ENCODE assay signal across 20 mouse cellular contexts in the genomic region with DNA sequence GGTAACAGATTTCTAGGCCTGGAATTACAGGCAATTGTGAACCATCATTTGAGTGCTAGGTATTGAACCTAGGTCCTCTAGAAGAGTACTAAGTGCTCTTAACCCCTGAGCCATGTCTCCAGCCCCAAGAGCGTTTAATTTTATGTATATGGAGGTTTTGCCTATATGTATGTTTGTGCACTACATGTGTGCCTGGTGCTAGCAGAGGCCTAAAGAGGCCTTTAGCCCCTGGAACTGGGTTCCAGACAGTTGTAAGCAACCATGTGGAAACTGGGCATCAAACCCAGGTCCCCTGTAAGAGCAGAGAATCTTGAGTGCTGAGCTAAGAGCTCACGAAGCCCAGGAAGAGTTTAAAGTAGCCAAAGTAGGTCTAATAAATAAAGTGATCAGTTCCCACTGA. TPM values are rescaled to one million over a fixed set of nuclear protein-coding genes. Genes with fewer than 3 reads are reported as not detected.
DNase-seq lines count a peak whose midpoint lies in the region; ATAC-seq and TF ChIP-seq lines count a peak whose summit lies in the region.
"Had no signal": no experiment of that assay in that cellular context is flagged by ENCODE, and none has a peak within 500 bp of the region (broad histone marks: within the 10 kb centered on the region; RNA-seq: fewer than 3 reads in every experiment).

No protein-coding gene starts in this region.

- no peak for TF ChIP-seq CTCF in liver, postnatal 0 days (IDR thresholded peaks at IDR 0.05; ENCODE audit: low read depth)
- no peak for TF ChIP-seq CTCF in liver, embryonic 14.5 days (IDR thresholded peaks at IDR 0.05; ENCODE audit: low read depth)

- H3K27me3 ChIP-seq in heart, embryonic 13.5 days (replicated peaks): no peaks in the 10 kb centered on the region
- H3K27me3 ChIP-seq in liver, embryonic 12.5 days (replicated peaks): no peaks in the 10 kb centered on the region
- no peaks in the 10 kb centered on the region for H3K27me3 ChIP-seq in liver, postnatal 0 days (ENCODE audit: insufficient read depth, low read length)
- no peaks in the 10 kb centered on the region for H3K27me3 ChIP-seq in embryonic facial prominence, embryonic 10.5 days (replicated peaks; ENCODE audit: low read depth, poor library complexity, severe bottlenecking)
- H3K27me3 ChIP-seq in liver, embryonic 14.5 days (ENCODE audit: control insufficient read depth, insufficient read depth, low read length): no peaks in the 10 kb centered on the region
- H3K27me3 ChIP-seq: liver, embryonic 15.5 days had no signal

- no peak overlapping the region for H3K27ac ChIP-seq in heart, embryonic 13.5 days (replicated peaks)
- no peak overlapping the region for H3K27ac ChIP-seq in liver, embryonic 12.5 days
- no peak overlapping the region for H3K27ac ChIP-seq in liver, postnatal 0 days (ENCODE audit: low read depth)
- no peak overlapping the region for H3K27ac ChIP-seq in embryonic facial prominence, embryonic 10.5 days (replicated peaks)
- no peak overlapping the region for H3K27ac ChIP-seq in liver, embryonic 14.5 days
- H3K27ac ChIP-seq: liver, embryonic 15.5 days had no signal

- H3K4me1 ChIP-seq in heart, embryonic 13.5 days: peaks cover 31% of the 10 kb centered on the region
- H3K4me1 ChIP-seq in liver, embryonic 12.5 days: peaks cover 26% of the 10 kb centered on the region
- H3K4me1 ChIP-seq in liver, postnatal 0 days (ENCODE audit: insufficient read depth): peaks cover 16% of the 10 kb centered on the region
- H3K4me1 ChIP-seq in embryonic facial prominence, embryonic 10.5 days: peaks cover 20% of the 10 kb centered on the region
- peaks cover 12 to 18% of the 10 kb centered on the region in 2 experiments for H3K4me1 ChIP-seq in liver, embryonic 14.5 days (replicated peaks; ENCODE audit: control insufficient read depth in 2 of 2, insufficient read depth in 2 of 2, low read length in 1 of 2)

- no peak for TF ChIP-seq EP300 in liver, postnatal 0 days (IDR thresholded peaks at IDR 0.05; ENCODE audit: low read depth)
- no peak for TF ChIP-seq EP300 in liver, embryonic 14.5 days (IDR thresholded peaks at IDR 0.05; ENCODE audit: low read depth)

- no peak overlapping the region for H3K4me3 ChIP-seq in heart, embryonic 13.5 days
- peak overlapping the region; percentile 94; the same call in 1 of the 2 replicates for H3K4me3 ChIP-seq in liver, embryonic 12.5 days
- no peak overlapping the region for H3K4me3 ChIP-seq in liver, postnatal 0 days (ENCODE audit: low read depth, low read length)
- H3K4me3 ChIP-seq in embryonic facial prominence, embryonic 10.5 days: peak overlapping the region; percentile 97; the same call in 1 of the 2 replicates
- H3K4me3 ChIP-seq in liver, embryonic 14.5 days (ENCODE audit: insufficient read depth in 1 of 2, low read depth in 2 of 2, low read length in 2 of 2): no peak overlapping the region

- H3K4me2 ChIP-seq in heart, embryonic 13.5 days: 0 out of 2 replicates have a peak overlapping the region, but pooled peaks have one; percentile 5
- H3K4me2 ChIP-seq in liver, embryonic 12.5 days: no peak overlapping the region
- no peak overlapping the region for H3K4me2 ChIP-seq in liver, postnatal 0 days (ENCODE audit: low read depth, low read length)
- H3K4me2 ChIP-seq in liver, embryonic 14.5 days (ENCODE audit: low read depth): peak overlapping the region; percentile 83; the same call in 1 of the 2 replicates

- WGBS in heart, embryonic 13.5 days: 88% methylated on average over 2 of the region's 2 CpGs
- 82% methylated on average over 2 of the region's 2 CpGs for WGBS in liver, embryonic 12.5 days (ENCODE audit: insufficient replicate concordance)
- WGBS in liver, postnatal 0 days (ENCODE audit: insufficient replicate concordance): 90% methylated on average over 2 of the region's 2 CpGs
- WGBS in embryonic facial prominence, embryonic 10.5 days: 95% methylated on average over 2 of the region's 2 CpGs
- 84% methylated on average over 2 of the region's 2 CpGs for WGBS in liver, embryonic 14.5 days (ENCODE audit: insufficient replicate concordance)

- peaks cover 33% of the 10 kb centered on the region for H3K36me3 ChIP-seq in heart, embryonic 13.5 days
- peaks cover 33% of the 10 kb centered on the region for H3K36me3 ChIP-seq in liver, embryonic 12.5 days
- H3K36me3 ChIP-seq in liver, postnatal 0 days (replicated peaks; ENCODE audit: insufficient read depth, low read length): peaks cover 15% of the 10 kb centered on the region
- H3K36me3 ChIP-seq in embryonic facial prominence, embryonic 10.5 days (replicated peaks): peaks cover 46% of the 10 kb centered on the region
- peaks cover 3% of the 10 kb centered on the region; the same call in 1 of the 2 replicates for H3K36me3 ChIP-seq in liver, embryonic 14.5 days (replicated peaks; ENCODE audit: control insufficient read depth, insufficient read depth, low read depth)

- H3K9me3 ChIP-seq in heart, embryonic 13.5 days: no peaks in the 10 kb centered on the region
- H3K9me3 ChIP-seq in liver, embryonic 12.5 days (replicated peaks): no peaks in the 10 kb centered on the region
- H3K9me3 ChIP-seq in liver, postnatal 0 days (ENCODE audit: low read length): no peaks in the 10 kb centered on the region
- no peaks in the 10 kb centered on the region for H3K9me3 ChIP-seq in embryonic facial prominence, embryonic 10.5 days
- no peaks in the 10 kb centered on the region for H3K9me3 ChIP-seq in liver, embryonic 14.5 days (ENCODE audit: control insufficient read depth, low read length)
- H3K9me3 ChIP-seq: G1E; liver, embryonic 15.5 days had no signal

- no peak overlapping the region; the same call in 1 of the 2 replicates for H3K9ac ChIP-seq in heart, embryonic 13.5 days
- H3K9ac ChIP-seq in liver, embryonic 12.5 days: no peak overlapping the region
- H3K9ac ChIP-seq in liver, postnatal 0 days (replicated peaks): no peak overlapping the region
- no peak overlapping the region for H3K9ac ChIP-seq in liver, embryonic 14.5 days (replicated peaks)
- H3K9ac ChIP-seq: liver, embryonic 15.5 days had no signal

- DNase-seq in heart, adult 18-20 months: no peak
- DNase-seq in liver, postnatal 0 days: no peak
- DNase-seq in embryonic facial prominence, embryonic 10.5 days (ENCODE audit: low spot score): no peak
- DNase-seq in liver, embryonic 14.5 days (ENCODE audit: low read depth in 3 of 3, low spot score in 3 of 3): no peak
- no peak for DNase-seq in frontal cortex, adult 2 months (ENCODE audit: extremely low spot score in 1 of 2, low spot score in 1 of 2)
- no peak for DNase-seq in layer of hippocampus, postnatal 14 days (ENCODE audit: low spot score in 2 of 2)
- DNase-seq: B cell, adult 2 months; gastrocnemius, postnatal 36 days; kidney, postnatal 10 days; lung, postnatal 36 days; thymus, postnatal 14 days had no signal

- no peak for ATAC-seq in heart, embryonic 13.5 days (ENCODE audit: extremely low read depth, insufficient number of reproducible peaks, low FRiP score, low TSS enrichment)
- no peak for ATAC-seq in liver, embryonic 12.5 days
- no peak for ATAC-seq in liver, postnatal 0 days
- no peak for ATAC-seq in liver, embryonic 14.5 days (ENCODE audit: insufficient read depth)
- ATAC-seq: inflammation-experienced regulatory T-cells, adult 6 months had no signal

RNA-seq across cellular contexts. Expression of gene Parl, which starts 2.1 kb away (rescaled TPM):
- polyA plus RNA-seq in heart, embryonic 13.5 days (2015; fragmentation: Nextera tagmentation; extraction: Ambion mirVana): 64.3 and 73.6 TPM in 2 replicates
- total RNA-seq in heart, adult 18-20 months (2021): 10 to 100 TPM; 84.3 to 91.6 TPM
- polyA plus RNA-seq in liver, embryonic 12.5 days (2016; fragmentation: Nextera tagmentation; extraction: Ambion mirVana): 62.1 and 63.7 TPM in 2 replicates
- 51.7 and 54.9 TPM in 2 replicates for polyA plus RNA-seq in liver, postnatal 0 days (2015; fragmentation: Nextera tagmentation; extraction: Ambion mirVana)
- 128 and 135 TPM in 2 replicates for polyA plus RNA-seq in embryonic facial prominence, embryonic 10.5 days (2016; fragmentation: Nextera tagmentation; extraction: Ambion mirVana)
- 19.0 and 20.7 TPM in 2 replicates for polyA plus RNA-seq in liver, embryonic 14.5 days (2012; rRNA removed)
- 41.3 and 41.6 TPM in 2 replicates for polyA plus RNA-seq in liver, embryonic 14.5 days (2014; fragmentation: Nextera tagmentation; extraction: Ambion mirVana)
- 57.7 and 60.0 TPM in 2 replicates for polyA plus RNA-seq in frontal cortex, adult 2 months (2012; rRNA removed)
- total RNA-seq in layer of hippocampus, postnatal 14 days (2021): 10 to 100 TPM; 57.8 to 67.6 TPM

RNA-seq across cellular contexts. Expression of gene Cyp2ab1, which starts 25.1 kb away (rescaled TPM):
- not detected in 2 replicates for polyA plus RNA-seq in heart, embryonic 13.5 days (2015; fragmentation: Nextera tagmentation; extraction: Ambion mirVana)
- total RNA-seq in heart, adult 18-20 months (2021): under 1 TPM; 0.32 to 0.85 TPM
- polyA plus RNA-seq in liver, embryonic 12.5 days (2016; fragmentation: Nextera tagmentation; extraction: Ambion mirVana): not detected in 2 replicates
- polyA plus RNA-seq in liver, postnatal 0 days (2015; fragmentation: Nextera tagmentation; extraction: Ambion mirVana): not detected in 2 replicates
- polyA plus RNA-seq in embryonic facial prominence, embryonic 10.5 days (2016; fragmentation: Nextera tagmentation; extraction: Ambion mirVana): not detected in 2 replicates
- not detected in 2 replicates for polyA plus RNA-seq in liver, embryonic 14.5 days (2012; rRNA removed)
- not detected in 2 replicates for polyA plus RNA-seq in liver, embryonic 14.5 days (2014; fragmentation: Nextera tagmentation; extraction: Ambion mirVana)
- not detected in 2 replicates for polyA plus RNA-seq in frontal cortex, adult 2 months (2012; rRNA removed)
- total RNA-seq in layer of hippocampus, postnatal 14 days (2021): not detected
- total RNA-seq: G1E; left cerebral cortex, postnatal 14 days had no signal
- polyA plus RNA-seq: cortical plate, adult 2 months; G1E; heart, embryonic 16.5 days; inflammation-experienced regulatory T-cells, adult 6 months; stomach, embryonic 16.5 days had no signal

RNA-seq across cellular contexts. Expression of gene Map6d1, which starts 58.9 kb away (rescaled TPM):
- polyA plus RNA-seq in heart, embryonic 13.5 days (2015; fragmentation: Nextera tagmentation; extraction: Ambion mirVana): 0.95 and 1.3 TPM in 2 replicates
- total RNA-seq in heart, adult 18-20 months (2021): 1 to 10 TPM; 1.3 to 1.6 TPM
- 0.05 and 0.13 TPM in 2 replicates for polyA plus RNA-seq in liver, embryonic 12.5 days (2016; fragmentation: Nextera tagmentation; extraction: Ambion mirVana)
- polyA plus RNA-seq in liver, postnatal 0 days (2015; fragmentation: Nextera tagmentation; extraction: Ambion mirVana): not detected in 2 replicates
- polyA plus RNA-seq in embryonic facial prominence, embryonic 10.5 days (2016; fragmentation: Nextera tagmentation; extraction: Ambion mirVana): 0.66 and 1.3 TPM in 2 replicates
- 0.02 TPM in 2 replicates for polyA plus RNA-seq in liver, embryonic 14.5 days (2012; rRNA removed)
- not detected in 2 replicates for polyA plus RNA-seq in liver, embryonic 14.5 days (2014; fragmentation: Nextera tagmentation; extraction: Ambion mirVana)
- polyA plus RNA-seq in frontal cortex, adult 2 months (2012; rRNA removed): 53.2 and 70.0 TPM in 2 replicates
- 10 to 100 TPM; 34.0 to 34.6 TPM for total RNA-seq in layer of hippocampus, postnatal 14 days (2021)
- total RNA-seq: G1E had no signal
- polyA plus RNA-seq: G1E; liver, embryonic 15.5 days had no signal

Comparison
In these comparisons a context has a peak if more than half of its experiments do, and no peak if none do; other contexts are left out.
1. H3K4me2 ChIP-seq: peak in heart, embryonic 13.5 days (single experiment) and liver, embryonic 14.5 days (single experiment); none in liver, embryonic 12.5 days (single experiment) and liver, postnatal 0 days (single experiment).
2. H3K4me3 ChIP-seq: peak in liver, embryonic 12.5 days (single experiment) and embryonic facial prominence, embryonic 10.5 days (single experiment); none in heart, embryonic 13.5 days (single experiment), liver, postnatal 0 days (single experiment) and liver, embryonic 14.5 days (0 of 2).
3. RNA of gene Map6d1, which starts 58.9 kb away (polyA plus RNA-seq): 53.2 to 70.0 TPM in frontal cortex, adult 2 months; 0.95 to 1.3 TPM in heart, embryonic 13.5 days, 0.66 to 1.3 TPM in embryonic facial prominence, embryonic 10.5 days, 0.05 to 0.13 TPM in liver, embryonic 12.5 days, 0.02 TPM in liver, embryonic 14.5 days and not detected in liver, postnatal 0 days; every median in the first group is over 10 times any median in the second.